Mouse (Mus musculus): ENCODE data around the gene Fto.
A peak's percentile ranks its signal among the peaks of the same experiment; 100 is the strongest.

Fto gene

DNA sequence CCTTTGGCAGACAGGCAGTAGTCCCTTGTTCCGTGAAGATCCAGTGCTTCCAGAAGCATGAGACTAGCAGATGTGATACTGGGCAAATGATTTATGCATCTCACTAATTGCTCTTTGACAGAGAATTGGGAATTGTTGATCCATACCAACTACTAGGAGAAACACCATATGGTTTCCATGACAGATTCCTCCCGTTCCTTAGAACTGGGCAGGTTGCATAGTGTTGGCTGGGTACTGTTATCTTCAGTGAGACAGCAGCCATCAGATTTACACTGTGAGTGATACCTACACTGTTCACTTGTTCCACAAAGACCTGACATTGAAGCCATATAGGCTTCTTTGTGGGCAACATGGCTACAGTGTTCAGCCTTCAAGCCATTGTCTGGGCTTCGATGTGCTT lies 191.0 kb downstream of the Fto start:
- no peak for DNase-seq

DNA sequence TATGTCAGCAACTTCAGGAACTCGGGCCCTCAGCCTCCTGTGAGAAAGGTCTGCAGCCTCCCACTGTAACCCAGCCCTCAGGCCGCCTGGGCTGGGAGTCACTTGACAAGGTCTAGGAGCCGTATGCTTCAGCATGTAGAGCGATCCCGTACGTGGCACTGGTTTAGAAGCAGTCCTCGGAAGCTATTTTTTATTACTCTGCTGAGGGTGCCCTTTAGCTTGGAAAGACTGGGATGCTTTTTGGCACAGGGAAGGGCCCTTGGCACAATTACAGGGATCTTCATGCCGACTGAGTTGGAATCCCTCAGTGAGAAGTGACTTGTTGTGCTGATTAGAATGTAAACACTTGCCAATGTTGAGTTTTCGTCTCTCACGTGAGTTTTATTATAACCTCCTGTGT lies 191.6 kb downstream of the Fto start:
- peak; percentile 62 for DNase-seq

DNA sequence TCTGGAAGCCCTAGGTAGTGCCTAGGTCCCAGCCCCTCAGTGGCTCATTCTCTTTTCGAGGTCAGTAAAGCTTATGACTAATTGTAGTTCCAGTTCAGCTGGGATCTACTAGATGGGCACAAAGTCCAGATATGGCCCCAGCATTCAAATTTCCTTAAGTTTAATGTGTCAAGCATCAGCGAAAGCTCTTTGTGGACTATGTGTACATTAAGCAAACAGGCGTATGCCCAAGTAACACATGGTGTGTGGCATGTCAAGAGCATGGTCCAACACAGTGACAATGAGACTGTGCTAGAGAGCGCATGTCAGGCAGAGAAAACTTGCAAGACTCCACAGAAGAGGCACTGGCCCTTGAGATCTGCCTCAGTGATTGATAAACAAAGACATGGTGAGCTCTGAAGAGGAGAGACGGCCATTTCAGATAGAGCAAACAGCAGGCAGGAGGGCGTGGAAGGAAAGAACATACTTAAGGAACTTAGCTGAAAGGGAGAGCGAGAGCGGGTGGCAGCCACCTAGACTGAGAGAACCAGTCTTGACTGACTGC lies 192.2 kb downstream of the Fto start:
- no peak for DNase-seq

DNA sequence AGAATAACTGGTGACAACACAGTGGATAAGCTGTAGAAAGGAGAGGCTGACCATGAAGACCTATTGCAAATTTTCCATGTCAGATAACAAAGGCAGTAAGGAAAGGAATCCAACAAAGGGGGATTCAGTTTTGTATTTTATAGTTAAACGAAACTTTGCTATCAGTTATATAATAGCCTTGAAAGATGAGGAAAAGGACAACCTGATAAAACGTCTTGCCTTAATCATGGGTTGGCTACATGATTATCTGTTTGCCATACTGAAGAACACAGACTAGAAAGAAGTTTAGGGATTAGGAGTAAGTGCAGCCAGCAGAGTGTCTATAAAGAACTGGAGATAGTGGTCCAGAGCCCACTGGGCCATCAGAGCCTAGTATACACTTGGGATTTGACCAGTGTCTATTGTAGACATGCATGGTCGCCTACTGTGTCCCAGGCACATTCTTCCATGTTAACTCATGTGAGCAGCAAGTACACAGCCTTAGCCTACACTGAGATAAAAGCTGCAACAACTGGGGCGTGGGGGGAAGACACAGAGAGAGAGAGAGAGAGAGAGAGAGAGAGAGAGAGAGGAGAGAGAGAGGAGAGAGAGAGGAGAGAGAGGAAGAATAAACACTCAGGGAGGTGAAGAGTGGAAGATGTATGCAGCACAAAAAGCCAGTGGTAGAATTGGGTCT lies 192.8 kb downstream of the Fto start:
- DNase-seq: no peak

DNA sequence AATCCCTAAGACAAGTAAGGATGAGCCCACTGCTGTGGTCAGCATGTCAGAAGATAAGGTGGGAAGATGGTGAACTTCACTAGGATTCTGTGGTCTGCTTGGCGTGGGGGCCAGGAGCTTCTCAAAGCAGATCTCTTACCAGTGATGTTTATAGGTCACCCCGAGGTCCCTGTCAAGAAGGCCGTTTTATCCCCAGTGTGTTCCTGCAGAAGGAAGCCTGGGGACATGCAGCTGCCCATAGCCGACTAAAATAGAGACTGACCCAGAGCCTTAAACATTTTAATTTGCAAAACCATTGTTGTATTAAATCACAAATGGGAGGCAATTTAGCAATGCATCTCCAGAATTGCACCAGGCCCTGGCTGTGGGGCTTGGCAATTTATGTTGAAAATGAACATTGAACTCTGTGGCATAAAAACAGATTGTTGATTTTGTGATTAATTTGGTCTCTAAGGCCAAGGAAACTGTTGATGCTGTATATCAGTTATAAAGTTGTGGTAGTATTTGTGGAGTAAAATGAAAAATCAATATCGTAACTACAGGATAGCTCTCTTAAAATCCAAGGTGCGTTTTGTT lies 193.4 kb downstream of the Fto start:
- DNase-seq: no peak

DNA sequence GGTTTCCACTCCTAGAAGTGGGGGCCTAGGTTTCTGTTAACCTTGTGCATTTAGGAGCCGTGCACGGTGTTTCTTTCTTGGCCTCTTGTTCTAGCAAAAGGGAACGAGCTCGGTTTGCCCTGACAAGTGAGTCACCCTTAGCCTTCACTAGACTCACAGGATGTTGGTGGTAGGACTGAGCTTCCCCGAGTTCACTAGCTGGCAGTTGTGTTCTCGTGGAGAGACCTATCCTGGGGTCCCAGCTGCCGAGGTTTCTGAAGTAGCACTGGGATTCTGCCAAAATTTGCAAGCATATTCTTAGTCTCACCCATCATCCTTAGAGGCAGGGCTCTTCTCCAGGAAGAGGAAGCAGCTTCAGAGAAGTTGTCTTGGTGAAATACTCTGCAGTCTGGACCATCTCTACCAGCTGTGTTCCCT lies 194.4 kb downstream of the Fto start:
- DNase-seq: no peak

DNA sequence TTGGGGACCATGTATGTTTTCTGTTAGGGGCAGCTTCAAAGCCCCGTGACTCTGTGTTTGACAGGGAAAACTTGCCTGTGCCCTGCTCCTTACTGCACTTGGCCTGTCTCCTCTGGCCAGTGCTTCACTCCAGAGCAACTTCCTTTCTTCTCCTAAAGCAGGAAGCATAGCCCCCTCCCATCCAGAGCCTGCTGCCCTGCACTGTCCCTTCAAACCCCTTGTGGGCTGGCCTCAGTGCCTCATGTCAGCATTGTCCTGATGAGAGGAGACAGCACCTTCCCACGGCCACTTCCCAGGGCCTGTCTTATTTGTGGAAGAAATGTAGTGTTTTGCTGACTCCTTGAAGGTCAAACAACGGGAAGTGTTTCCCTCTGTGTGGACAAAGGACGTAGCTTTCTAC lies 195.0 kb downstream of the Fto start:
- DNase-seq: no peak

DNA sequence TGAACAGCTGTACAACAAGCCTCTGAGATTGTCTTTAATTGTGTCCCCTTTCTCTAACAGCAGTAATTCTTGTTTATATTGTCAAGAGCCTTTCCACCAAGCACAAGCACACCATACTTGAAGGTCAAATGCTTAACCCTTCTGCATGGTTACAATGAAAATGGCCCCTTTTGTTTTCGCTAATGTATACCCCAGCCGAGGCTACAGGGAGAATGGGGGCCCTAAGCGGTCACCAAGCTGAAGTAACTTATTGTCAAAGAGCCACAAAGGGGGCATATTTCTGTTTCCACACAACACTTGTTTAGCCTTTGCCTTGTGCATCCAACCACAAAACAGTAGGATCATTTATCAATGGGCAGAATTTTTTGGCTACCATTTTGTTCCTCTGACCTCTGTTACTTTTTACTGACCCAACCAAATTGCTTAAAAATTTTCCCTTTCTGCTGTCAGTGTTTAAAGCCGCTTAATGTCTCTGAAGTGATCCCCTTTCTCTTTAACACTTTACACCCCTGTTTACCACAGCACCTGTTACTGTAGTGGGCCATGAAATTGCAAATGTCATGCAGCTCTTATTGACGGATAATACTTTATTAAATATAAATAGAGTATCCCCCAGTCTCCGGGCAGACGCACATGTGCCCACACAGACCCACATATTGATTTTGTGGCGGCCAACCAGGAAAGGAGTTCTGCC lies 196.0 kb downstream of the Fto start:
- no peak for DNase-seq

DNA sequence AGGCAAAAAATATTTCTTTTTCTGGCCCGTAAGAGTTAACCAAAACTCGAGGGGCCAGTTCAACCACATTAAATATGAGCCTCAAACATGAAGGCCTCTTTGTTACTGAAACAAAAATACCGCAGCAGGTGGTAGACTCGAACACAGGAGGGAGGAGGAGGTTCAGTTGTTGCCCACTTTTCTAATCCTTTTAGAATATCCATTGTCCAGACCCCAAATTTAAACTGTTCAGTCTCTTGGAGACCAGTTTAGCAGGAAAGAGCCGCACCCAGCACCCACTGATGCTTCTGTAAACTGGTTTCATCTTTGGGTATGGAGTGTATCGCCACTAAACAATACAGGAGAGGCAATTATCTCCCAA lies 196.6 kb downstream of the Fto start:
- no peak for DNase-seq

DNA sequence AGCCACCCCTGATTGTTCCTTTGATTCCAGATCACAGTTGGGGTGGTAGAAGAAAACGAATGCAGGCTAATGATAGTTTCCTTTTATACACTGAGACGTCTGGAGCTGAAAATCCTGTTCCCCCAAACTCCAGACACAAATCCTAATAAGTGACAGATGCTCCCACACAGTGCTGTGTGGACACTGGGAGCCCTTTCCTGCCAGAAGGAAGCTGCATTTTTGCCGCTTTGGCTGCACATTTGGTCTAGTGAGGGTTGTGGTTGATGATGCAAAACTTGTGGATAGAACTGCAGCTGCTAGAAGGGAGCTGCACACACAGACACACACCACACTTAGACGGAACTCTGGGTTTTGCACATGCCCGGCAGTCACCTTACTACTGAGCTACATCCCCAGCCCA lies 197.4 kb downstream of the Fto start:
- no peak for DNase-seq

DNA sequence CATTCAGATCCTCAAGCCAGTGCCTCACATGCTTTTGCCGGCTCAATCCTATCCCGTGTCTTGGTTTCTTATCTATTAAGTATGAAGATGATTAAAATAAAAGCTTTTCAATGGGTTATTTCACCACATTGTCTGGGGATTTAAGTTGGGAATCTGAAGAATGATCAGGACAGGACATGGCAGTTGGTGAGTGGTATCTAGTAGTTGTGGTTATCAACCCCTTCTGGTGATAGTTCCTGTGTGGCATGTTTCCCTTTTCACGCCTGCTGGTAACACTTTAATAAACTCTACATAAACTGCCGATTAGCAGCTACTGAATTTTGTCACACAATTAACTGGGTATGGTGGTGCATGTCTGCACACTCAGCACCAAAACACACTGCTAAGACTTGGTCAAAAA lies 198.6 kb downstream of the Fto start:
- DNase-seq: no peak

DNA sequence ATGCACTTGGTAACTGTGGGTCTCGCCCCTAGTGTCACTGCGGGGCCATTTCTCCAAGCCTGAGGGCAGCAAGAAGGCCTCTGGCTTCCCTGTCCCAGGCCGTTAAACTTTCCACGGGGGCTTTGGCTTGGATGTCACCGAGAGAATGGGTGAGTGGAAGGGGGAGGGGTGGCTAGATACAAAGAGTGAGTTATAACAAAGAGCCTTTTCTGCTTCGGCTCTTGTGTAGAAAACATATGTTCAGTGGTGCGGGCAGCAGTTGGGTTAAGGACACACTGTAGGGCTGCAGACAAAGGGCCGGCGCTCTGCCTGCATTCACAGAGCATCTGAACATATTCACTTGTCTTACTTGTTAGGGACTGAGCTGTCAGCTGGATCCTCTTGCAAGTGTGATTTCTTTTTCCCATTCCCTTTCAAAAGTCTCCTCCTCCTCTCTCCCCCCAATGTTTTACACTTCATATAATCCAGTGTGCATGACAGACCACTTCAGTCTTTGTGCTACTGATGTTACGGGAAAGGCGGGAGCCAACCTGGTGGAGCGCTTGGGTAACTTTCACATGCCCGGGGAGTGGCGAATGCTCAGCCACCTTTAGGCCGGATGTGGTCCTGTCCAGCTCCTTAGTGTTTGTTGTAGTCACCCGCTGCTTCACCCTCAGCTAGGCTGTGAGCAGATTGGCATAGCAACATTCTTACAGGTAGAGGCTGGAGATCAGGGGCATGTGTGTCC lies 201.6 kb downstream of the Fto start:
- no peak for DNase-seq

DNA sequence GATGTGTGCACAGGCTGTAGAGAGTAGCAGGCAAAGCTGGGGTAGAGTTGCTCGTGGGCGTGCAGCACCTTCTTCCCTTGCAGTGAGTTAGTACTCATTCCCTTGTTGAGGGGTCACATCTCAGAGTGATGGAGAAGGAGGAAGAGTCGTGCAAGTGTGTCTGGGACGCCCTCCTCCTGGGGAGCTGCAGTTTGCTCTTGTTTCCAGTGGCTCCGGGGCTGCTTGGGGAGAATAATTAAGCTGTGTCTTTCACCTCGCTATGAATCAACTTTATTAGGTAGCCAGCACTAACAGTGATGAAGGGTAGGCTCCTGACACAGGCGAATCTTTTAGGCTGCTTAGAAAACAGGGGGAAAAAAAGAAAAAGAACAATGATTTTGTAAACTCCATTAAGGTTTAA lies 203.1 kb downstream of the Fto start:
- DNase-seq: no peak

DNA sequence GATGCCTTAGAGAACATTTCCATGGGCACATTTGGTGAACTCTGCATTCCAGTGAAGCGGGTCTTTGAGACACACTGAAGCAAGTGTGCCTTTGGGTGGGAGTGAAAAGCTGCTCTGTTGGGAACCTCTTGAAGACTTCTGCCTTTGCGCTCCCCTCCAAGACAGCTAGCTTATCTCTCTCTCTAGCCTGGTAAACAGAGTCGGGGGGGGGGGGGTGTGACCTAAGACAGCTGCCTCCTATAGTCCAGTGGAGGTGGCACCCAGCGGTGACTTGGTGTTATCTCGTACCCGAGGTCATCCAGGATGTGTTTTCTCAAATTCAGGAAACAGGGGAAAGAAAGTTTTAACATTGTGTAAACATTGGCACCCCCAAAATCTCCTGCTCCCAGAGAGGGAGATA lies 204.8 kb downstream of the Fto start:
- DNase-seq: no peak

DNA sequence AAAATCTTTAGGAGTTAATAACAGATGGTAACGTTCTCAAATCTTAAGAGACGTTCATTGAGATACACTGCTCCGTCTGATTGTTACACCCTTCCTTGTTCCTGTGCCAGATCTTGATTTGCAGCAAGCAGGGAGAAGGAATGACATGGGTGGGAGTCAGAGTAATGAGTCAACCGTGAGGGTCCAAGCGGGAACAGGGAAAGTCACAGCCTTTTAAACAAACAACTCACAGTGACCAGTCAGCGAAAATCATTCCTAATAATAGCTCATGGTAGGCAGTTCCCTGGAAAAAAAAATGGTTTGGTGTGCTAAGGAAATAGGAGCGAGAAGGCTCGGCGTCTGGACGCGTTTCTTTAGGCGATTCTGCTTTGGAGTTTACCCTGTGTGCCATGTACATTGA lies 208.9 kb downstream of the Fto start:
- no peak for DNase-seq

DNA sequence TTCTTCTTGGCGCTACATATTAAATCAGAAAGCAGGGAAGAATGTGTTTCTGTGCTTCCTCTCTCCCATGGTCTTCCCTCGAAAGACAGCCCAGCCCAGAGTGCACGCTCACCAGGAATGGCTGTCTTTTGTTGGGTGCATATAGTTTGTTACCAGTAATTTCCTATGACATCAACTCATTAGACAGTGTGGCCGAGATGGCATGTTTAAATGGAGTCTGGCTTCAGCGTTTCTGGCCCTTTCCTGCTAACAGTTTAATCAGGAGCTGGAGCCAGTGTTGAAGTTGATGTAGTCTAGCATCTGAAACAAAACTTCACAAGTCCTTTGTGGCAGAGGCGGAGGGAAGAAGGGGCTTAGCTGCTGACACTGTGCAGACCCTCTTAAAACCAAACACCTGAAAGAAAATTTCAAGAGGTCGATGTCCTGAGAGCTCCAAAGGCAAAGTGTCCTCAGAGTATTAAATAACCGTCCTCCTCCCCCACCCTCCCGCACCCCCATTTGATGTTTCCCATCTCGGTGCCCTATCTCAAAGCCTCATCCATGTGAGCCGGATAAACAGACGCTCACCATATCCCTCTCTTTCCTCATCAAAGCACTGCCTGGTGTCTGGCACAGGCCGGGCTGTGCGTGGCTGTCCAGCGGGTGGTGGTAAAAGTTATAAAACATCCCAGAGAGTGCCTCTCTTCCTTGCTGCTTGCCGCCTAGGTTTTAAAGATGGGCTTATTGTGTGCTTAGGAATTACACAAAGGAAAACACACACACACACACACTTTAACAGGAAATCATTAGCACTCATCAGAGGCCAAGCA lies 210.9 kb downstream of the Fto start:
- DNase-seq: no peak

DNA sequence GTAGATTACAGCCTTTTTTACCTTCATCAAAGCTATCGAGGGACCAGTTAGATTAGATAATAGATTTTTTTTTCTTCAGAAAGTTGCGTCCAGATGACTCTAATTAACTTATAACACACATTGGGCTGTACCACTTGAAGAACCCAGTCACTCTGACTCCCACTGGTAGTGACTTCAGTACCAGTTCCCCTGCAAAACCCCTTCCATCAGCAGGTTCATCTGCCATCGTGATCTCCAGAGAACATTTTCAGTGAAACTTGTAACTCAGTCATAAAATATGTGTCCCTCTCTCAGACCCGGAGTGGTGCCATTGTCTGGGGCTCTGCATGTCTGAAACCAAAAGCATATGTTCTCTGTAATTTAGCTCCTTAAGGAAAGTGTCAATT lies 211.5 kb downstream of the Fto start:
- DNase-seq: no peak

DNA sequence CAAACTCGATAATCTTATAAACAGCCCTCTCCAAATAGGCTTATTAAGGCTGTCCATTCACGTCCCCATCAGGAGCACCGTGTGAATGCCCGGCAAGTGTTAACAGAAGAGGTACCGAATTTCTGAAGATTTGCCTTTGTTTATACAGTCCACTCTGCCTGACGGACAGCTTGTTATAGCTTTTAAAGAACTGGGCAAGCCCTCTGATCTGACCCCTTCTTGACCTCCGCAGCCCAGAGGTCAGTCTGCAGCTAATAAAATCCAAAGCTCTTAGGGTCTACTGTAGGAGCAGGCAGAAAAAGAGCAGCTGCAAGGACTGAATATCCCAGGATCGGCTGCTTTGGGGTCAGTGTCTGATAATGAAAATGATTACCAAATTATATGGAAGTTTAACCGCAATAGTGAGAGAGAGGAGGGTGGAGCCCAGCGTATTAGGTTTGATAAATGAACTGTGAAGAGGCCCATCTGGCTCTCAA lies 212.1 kb downstream of the Fto start:
- no peak for DNase-seq

DNA sequence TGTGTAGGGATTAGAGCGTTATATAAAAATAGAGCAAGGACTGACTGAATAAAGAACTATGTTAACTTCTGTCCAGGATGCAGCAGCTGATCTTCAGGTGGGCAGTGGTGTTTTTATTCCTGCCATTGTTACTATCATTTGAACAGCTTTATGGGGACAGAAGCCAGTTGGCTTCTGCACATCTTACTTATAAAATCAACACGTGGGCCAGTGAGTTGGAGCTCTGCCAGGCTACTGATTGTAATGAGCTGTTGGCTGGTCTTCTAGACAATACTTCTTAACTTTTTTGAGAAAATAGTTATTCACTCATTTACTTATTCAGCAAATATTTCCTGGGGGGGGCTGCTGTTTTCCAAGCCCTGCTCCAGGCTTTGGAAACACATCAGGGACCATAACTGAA lies 215.6 kb downstream of the Fto start:
- DNase-seq: no peak

DNA sequence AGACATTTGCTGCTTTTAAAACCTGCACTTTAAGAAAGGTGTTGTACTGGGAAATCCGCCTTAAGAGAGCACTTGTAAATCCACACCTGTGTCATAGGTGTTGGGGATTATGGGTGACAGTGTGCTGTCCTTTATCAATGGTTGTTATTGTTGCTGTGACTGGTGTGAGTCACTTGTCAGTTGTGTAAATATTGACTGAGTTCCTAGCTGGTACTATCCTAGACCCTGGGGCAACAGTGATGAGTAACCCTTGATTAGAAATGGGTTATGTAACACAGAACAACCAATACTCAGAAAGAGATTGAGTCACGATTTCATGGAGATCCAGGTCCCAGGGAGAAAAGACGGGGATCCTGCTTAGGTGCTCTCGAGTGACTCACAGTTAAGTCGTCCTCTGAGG lies 216.4 kb downstream of the Fto start:
- no peak for DNase-seq

DNA sequence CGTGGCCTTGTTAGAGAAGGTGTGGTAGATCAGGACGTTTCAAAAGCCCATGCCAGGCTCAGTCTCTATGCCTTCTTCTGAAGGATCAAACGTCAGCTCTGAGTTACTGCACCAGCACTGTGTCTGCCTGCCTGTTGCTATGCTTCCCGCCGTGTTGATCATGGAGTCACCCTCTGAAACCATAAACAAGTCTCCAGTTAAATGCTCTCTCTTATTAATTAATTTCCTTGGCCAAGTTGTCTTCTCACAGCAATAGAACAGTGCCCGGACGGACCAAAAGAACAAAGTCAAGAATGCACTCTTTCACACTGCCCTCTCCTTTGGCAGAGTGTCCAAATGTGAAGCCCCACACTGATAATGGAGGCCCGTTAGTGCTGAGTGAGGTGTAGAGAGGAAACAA lies 217.3 kb downstream of the Fto start:
- no peak for DNase-seq

DNA sequence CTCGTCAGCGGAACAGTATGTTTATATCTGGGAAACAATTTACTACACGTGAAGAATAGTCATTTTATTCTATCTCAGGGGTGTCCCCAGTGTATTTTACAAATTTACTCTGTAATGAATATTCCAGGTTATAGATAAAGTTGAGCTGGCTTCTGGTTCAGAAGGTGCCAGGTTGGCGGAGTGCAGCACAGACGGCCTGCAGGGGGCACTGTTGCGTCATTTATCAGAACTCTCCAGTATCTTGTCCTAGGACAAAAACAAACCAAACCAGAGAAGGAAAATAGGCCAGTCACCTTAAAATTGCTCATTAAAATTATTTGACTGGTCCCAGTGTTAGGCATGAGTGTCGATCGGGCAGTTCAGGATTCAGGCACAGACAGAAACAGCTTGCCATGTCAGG lies 218.6 kb downstream of the Fto start:
- peak; percentile 67 for DNase-seq

All from cerebellum, adult 11-12 months (tissue).